Mouse (Mus musculus) bone marrow, adult 2 months (tissue): ENCODE data around the gene Smyd1. TPM values are rescaled to one million over a fixed set of nuclear protein-coding genes. Genes with fewer than 3 reads are reported as not detected.

Source experiments
- H3K27ac ChIP-seq: fragments of 200-500 bp; 2 replicates; pipeline ENCODE4 v1.5.1; 2012; ENCODE audit warnings: low read depth, mild to moderate bottlenecking, control low read depth, inconsistent platforms, low read length; ENCODE audit not compliant: control insufficient read depth, poor library complexity, insufficient read depth
- H3K4me1 ChIP-seq: fragments of 200-500 bp; 2 replicates; pipeline ENCODE4 v1.6.1; 2011; ENCODE audit warnings: low read length; ENCODE audit not compliant: control insufficient read depth, insufficient read depth
- H3K4me3 ChIP-seq: fragments of 200-500 bp; replicated peaks from 2 replicates; pipeline ENCODE3; 2011; ENCODE audit warnings: mild to moderate bottlenecking, low read depth, low read length, control low read depth; ENCODE audit not compliant: control insufficient read depth
- CTCF ChIP-seq: fragments of 200-500 bp; IDR thresholded peaks from 2 replicates; pipeline ENCODE4 v1.5.1; 2011; ENCODE audit warnings: low read length, control low read depth; ENCODE audit not compliant: control insufficient read depth, insufficient read depth
- POLR2A ChIP-seq: fragments of 200-500 bp; IDR thresholded peaks from 2 replicates; pipeline ENCODE4 v1.6.1; 2011; ENCODE audit warnings: low read depth, mild to moderate bottlenecking, control low read depth, low read length, borderline replicate concordance; ENCODE audit not compliant: control insufficient read depth
- WGBS: fragments of 180-500 bp; shearing (Covaris S2); methylation state at CpG from one replicate; pipeline ENCODE4 v1.1.7; 2018; 5-methylcytosine and 5-hydroxymethylcytosine counted together
- polyA plus RNA-seq: library from polyadenylated mRNA; stranded (reverse); fragments of >200 nt; gene quantifications from 2 replicates; pipeline ENCODE4 v1.2.4, GENCODE M21; 2011; ENCODE audit warnings: low replicate concordance; ENCODE audit not compliant: missing spikeins, insufficient read depth, insufficient read length

Gene Smyd1
- polyA plus RNA-seq, 1 experiment: 0.45 TPM

- no peak within 1 kb of the TSS for H3K27ac ChIP-seq
- no peaks in the 10 kb centered on the region for H3K4me1 ChIP-seq
- 75% methylated on average over 4 of the region's 4 CpGs for WGBS
- no peak within 1 kb of the TSS for H3K4me3 ChIP-seq
- TF ChIP-seq POLR2A: no peak
- no peak for TF ChIP-seq CTCF
These were observed 122.4 kb downstream of the Smyd1 start, which contains the start of gene Fabp1 for GRCm38 (mm10) chr6:71199612-71200011. Gene Fabp1 (plus strand): TSS chr6:71199827.

DNA sequence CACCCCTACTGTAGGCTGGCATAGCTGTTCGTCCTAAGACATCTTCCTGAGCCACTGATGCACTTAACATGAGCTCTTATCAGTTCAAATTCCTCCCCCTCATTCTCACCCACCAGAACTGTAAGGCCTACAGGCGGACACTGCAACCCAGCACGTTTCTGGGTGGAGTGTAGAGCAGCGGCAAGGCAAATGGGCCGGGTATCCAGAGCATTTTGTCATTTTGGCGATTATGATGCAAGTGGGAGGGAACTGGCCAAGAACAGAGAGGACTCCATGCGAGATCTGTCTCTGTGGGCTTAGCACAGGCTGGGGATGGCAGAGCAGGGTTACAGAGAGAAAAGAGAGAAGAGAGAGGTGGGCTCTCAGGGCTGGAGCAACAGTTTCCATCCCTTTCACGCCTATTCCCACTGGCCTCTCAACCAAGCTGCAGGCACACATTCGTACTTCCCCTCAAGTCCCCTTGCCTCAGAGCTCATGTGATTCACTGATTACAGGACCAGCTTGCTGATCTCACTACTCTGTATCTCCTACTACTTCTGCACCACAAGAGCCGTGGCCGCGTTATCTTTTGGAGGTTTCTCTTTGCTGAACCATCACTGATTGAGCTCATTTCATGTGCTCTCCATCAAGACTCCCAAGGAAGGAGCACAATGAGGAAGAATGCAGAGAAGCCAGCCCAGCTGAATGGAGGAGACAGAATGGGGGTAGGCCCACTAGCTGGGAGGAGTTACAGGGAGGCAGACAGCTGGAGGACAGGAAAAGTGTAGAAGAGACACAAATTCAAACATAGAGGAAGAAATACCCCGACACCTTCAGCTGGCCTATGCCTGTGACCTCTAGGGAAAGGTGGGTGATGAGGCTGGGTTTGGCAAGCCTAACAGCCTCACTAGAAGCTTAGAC, 124.1 kb downstream of the Smyd1 start:
- no peak overlapping the region for H3K4me3 ChIP-seq
- TF ChIP-seq CTCF: no peak
- TF ChIP-seq POLR2A: no peak
- H3K4me1 ChIP-seq: no peaks in the 10 kb centered on the region
- 69% methylated on average over 13 of the region's 13 CpGs for WGBS
- H3K27ac ChIP-seq: no peak overlapping the region

DNA sequence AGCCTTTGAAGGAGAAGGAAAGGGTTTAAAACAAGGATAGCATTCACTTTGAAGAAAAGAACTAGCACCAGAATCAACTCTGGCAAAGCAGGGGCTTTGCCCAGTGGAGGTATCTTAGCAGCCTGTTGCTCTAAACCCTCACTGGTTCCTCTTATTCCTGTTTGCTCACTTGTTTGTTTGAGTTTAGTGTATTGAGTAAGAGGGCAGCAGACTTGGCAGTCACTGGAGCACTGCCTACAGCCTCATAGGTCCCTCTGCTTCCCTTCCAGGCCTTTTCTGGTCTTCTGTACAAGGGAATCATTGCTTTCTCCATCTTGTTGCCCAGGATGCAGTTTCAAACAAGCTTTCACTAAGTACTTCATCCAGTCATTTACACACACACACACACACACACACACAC, 125.9 kb downstream of the Smyd1 start:
- H3K4me3 ChIP-seq: no peak overlapping the region
- no peak for TF ChIP-seq CTCF
- TF ChIP-seq POLR2A: no peak
- H3K27ac ChIP-seq: no peak overlapping the region
- H3K4me1 ChIP-seq: no peaks in the 10 kb centered on the region

DNA sequence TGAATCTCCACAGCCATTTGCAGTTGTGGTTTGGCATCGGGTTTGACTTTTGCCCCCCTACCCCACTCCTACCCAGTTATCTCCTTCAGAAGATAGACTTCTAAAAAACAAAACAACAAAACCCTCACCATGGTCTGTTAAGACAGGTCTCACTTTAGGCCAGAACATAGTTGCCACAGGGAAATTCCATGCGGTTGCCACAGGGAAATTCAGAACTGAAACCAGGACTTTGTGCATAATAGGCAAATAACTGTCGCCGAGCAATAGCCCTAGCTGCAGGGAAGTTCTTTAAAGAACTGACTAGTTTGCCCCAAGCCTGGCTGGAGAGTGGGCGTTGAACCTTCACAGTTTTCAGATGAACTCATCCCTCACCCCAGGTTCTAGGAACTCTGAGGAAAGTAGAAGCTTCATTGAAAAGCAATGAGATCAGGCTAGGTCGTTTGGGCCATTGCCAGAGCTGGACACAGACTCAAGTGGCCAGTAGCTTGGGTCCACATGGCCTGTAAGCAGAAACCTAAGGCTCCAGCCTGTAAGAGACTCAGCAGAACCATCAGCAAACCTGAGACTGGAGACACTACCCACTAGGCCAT, 128.8 kb downstream of the Smyd1 start:
- 78% methylated on average over 6 of the region's 6 CpGs for WGBS
- H3K4me3 ChIP-seq: no peak overlapping the region
- H3K4me1 ChIP-seq: no peaks in the 10 kb centered on the region
- no peak for TF ChIP-seq POLR2A
- TF ChIP-seq CTCF: no peak
- H3K27ac ChIP-seq: no peak overlapping the region

DNA sequence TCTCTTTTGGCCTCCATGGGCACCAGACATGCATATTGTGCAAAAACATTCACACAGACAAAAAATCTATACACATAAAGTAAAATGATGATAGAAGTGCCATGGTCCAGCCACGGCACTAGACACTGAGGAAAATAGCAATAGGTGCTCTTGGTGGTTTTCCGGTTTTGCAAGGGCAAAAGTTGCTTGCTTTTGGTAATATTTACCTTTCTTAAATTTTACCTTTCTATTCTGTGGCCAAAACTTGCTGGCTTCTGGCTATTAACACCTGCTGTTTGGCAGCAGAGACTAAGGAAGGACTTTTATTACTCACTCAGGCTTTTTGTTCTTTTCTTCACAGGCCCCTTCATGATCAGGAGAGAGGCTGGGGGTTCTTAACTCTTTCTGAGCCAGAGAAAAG, 131.5 kb downstream of the Smyd1 start:
- H3K4me1 ChIP-seq: no peaks in the 10 kb centered on the region
- WGBS: 92% methylated on average over 2 of the region's 2 CpGs
- H3K4me3 ChIP-seq: no peak overlapping the region
- no peak overlapping the region for H3K27ac ChIP-seq
- TF ChIP-seq POLR2A: no peak
- no peak for TF ChIP-seq CTCF

DNA sequence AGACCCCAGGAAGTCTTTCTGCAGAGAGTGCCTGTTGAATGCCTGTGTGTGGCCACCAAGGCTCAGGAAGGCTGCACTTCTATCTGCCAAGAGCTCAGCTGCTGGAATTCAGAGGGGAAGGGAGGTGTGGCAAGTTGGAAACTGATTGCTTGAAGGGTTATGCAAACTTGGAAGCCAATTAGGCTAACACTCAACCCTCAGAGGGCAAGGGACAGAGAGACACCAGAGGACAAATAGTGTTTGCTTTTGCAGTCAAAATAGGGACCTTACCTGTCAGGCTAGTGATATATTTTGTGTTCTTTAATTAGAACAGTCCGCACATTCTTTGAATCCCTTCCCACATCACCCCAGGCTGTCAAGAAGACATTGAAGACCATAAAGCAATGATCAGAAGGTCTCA, 132.5 kb downstream of the Smyd1 start:
- TF ChIP-seq CTCF (no peak), POLR2A (no peak)
- no peak overlapping the region for H3K4me3 ChIP-seq
- 80% methylated on average over 1 of the region's 1 CpGs for WGBS
- no peak overlapping the region for H3K27ac ChIP-seq
- H3K4me1 ChIP-seq: no peaks in the 10 kb centered on the region

- H3K4me3 ChIP-seq: no peak overlapping the region
- TF ChIP-seq POLR2A (no peak), CTCF (no peak)
- H3K4me1 ChIP-seq: no peaks in the 10 kb centered on the region
- no peak overlapping the region for H3K27ac ChIP-seq
- WGBS: 69% methylated on average over 7 of the region's 7 CpGs
These were observed 137.0 kb downstream of the Smyd1 start for GRCm38 (mm10) chr6:71184941-71185604.

DNA sequence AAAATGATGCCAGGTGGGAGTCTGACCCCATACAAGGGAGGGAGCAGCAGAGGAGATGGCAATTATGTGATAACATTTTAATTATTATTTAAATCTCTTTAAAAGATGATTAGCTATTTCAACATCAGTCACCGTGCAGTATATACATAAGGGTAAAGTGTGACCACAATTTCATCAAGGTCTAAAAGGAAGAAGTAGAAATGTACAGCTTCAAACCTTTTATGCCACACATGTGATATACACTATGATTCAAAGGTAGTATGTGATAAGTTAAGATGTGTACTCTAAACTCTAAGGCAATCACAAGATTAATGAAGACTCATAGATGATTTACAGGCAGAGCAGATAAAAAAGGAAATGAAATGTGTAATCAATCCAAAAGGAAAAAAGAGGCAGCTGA, 141.4 kb downstream of the Smyd1 start:
- TF ChIP-seq POLR2A (no peak), CTCF (no peak)
- H3K4me3 ChIP-seq: no peak overlapping the region
- no peak overlapping the region for H3K27ac ChIP-seq
- H3K4me1 ChIP-seq: no peaks in the 10 kb centered on the region
- WGBS: 64% methylated on average over 1 of the region's 1 CpGs
